In genomic region chr7:125104011-125104410, GRCm38 (mm10) we compare ENCODE assay signal across 17 mouse cellular contexts.
DNase-seq lines count a peak whose midpoint lies in the region; ATAC-seq and TF ChIP-seq lines count a peak whose summit lies in the region.
"Had no signal": no experiment of that assay in that cellular context is flagged by ENCODE, and none has a peak within 500 bp of the region (broad histone marks: within the 10 kb centered on the region; RNA-seq: fewer than 3 reads in every experiment).

No protein-coding gene starts in this region.

- no peaks in the 10 kb centered on the region for H3K4me1 ChIP-seq in forebrain, postnatal 0 days (ENCODE audit: insufficient read depth)
- H3K4me1 ChIP-seq in forebrain, embryonic 10.5 days: no peaks in the 10 kb centered on the region
- H3K4me1 ChIP-seq in lung, embryonic 14.5 days (ENCODE audit: insufficient read depth): no peaks in the 10 kb centered on the region
- H3K4me1 ChIP-seq in stomach, postnatal 0 days (replicated peaks; ENCODE audit: control insufficient read depth, insufficient read depth): no peaks in the 10 kb centered on the region
- H3K4me1 ChIP-seq: hindbrain, embryonic 12.5 days had no signal

- H3K9me3 ChIP-seq in forebrain, postnatal 0 days (ENCODE audit: low read length): no peaks in the 10 kb centered on the region
- no peaks in the 10 kb centered on the region for H3K9me3 ChIP-seq in forebrain, embryonic 10.5 days
- no peaks in the 10 kb centered on the region for H3K9me3 ChIP-seq in lung, embryonic 14.5 days (ENCODE audit: low read depth, low read length)
- H3K9me3 ChIP-seq in stomach, postnatal 0 days (ENCODE audit: control insufficient read depth, low read length): no peaks in the 10 kb centered on the region
- H3K9me3 ChIP-seq: hindbrain, embryonic 12.5 days had no signal

- 45% methylated on average over 4 of the region's 4 CpGs for WGBS in forebrain, postnatal 0 days
- 83% methylated on average over 4 of the region's 4 CpGs for WGBS in forebrain, embryonic 10.5 days
- 75% methylated on average over 4 of the region's 4 CpGs for WGBS in lung, embryonic 14.5 days
- 64% methylated on average over 4 of the region's 4 CpGs for WGBS in stomach, postnatal 0 days

- no peaks in the 10 kb centered on the region for H3K36me3 ChIP-seq in forebrain, postnatal 0 days (ENCODE audit: insufficient read depth)
- no peaks in the 10 kb centered on the region for H3K36me3 ChIP-seq in forebrain, embryonic 10.5 days (replicated peaks)
- no peaks in the 10 kb centered on the region for H3K36me3 ChIP-seq in lung, embryonic 14.5 days (ENCODE audit: insufficient read depth)
- no peaks in the 10 kb centered on the region for H3K36me3 ChIP-seq in stomach, postnatal 0 days (ENCODE audit: control insufficient read depth, insufficient read depth, low read length)
- H3K36me3 ChIP-seq: hindbrain, embryonic 12.5 days had no signal

- H3K9ac ChIP-seq in forebrain, postnatal 0 days: no peak overlapping the region
- H3K9ac ChIP-seq in lung, embryonic 14.5 days: no peak overlapping the region
- no peak overlapping the region for H3K9ac ChIP-seq in stomach, postnatal 0 days (ENCODE audit: low read length)
- H3K9ac ChIP-seq: hindbrain, embryonic 12.5 days had no signal

- H3K27me3 ChIP-seq in forebrain, postnatal 0 days (ENCODE audit: insufficient read depth, low read length): no peaks in the 10 kb centered on the region; the same call in 1 of the 2 replicates
- H3K27me3 ChIP-seq in forebrain, embryonic 10.5 days (ENCODE audit: poor library complexity, severe bottlenecking): no peaks in the 10 kb centered on the region
- no peaks in the 10 kb centered on the region for H3K27me3 ChIP-seq in lung, embryonic 14.5 days (ENCODE audit: insufficient read depth, low read length)
- H3K27me3 ChIP-seq in stomach, postnatal 0 days (ENCODE audit: control insufficient read depth, insufficient read depth, low read length): no peaks in the 10 kb centered on the region
- H3K27me3 ChIP-seq: hindbrain, embryonic 12.5 days; Patski had no signal

- H3K4me3 ChIP-seq in forebrain, postnatal 0 days (ENCODE audit: low read depth, low read length): no peak overlapping the region
- no peak overlapping the region for H3K4me3 ChIP-seq in forebrain, embryonic 10.5 days
- H3K4me3 ChIP-seq in lung, embryonic 14.5 days (ENCODE audit: low read depth, low read length): no peak overlapping the region
- no peak overlapping the region for H3K4me3 ChIP-seq in stomach, postnatal 0 days (ENCODE audit: low read depth, low read length)
- H3K4me3 ChIP-seq: erythroblast, embryonic 14.5 days; hindbrain, embryonic 12.5 days had no signal

- H3K27ac ChIP-seq in forebrain, postnatal 0 days (ENCODE audit: low read depth, low read length): no peak overlapping the region
- no peak overlapping the region for H3K27ac ChIP-seq in forebrain, embryonic 10.5 days
- H3K27ac ChIP-seq in lung, embryonic 14.5 days (ENCODE audit: low read depth): no peak overlapping the region
- H3K27ac ChIP-seq in stomach, postnatal 0 days (replicated peaks): no peak overlapping the region
- H3K27ac ChIP-seq: hindbrain, embryonic 12.5 days had no signal

- H3K4me2 ChIP-seq in forebrain, postnatal 0 days (ENCODE audit: low read depth): no peak overlapping the region
- H3K4me2 ChIP-seq in lung, embryonic 14.5 days: no peak overlapping the region
- no peak overlapping the region for H3K4me2 ChIP-seq in stomach, postnatal 0 days (replicated peaks; ENCODE audit: low read depth)
- H3K4me2 ChIP-seq: heart, embryonic 11.5 days; hindbrain, embryonic 12.5 days had no signal

- no peak for ATAC-seq in forebrain, postnatal 0 days
- no peak for ATAC-seq in lung, embryonic 14.5 days (ENCODE audit: insufficient read depth)
- ATAC-seq in stomach, postnatal 0 days (ENCODE audit: low FRiP score, low TSS enrichment): no peak
- ATAC-seq: forebrain, embryonic 16.5 days; midbrain, embryonic 16.5 days; Patski had no signal

- peak; percentile 17 for DNase-seq in forebrain, postnatal 0 days
- DNase-seq in forebrain, embryonic 10.5 days (ENCODE audit: extremely low spot score, low spot score): no peak
- DNase-seq in lung, embryonic 14.5 days: peak; percentile 1
- DNase-seq in lung, postnatal 10 days: no peak
- peak; percentile 4 for DNase-seq in ZHBTc4 (ENCODE audit: low read depth, low spot score)
- no peak for DNase-seq in stomach, postnatal 0 days (ENCODE audit: low spot score)
- no peak for DNase-seq in liver
- DNase-seq: adrenal gland, postnatal 14 days; cerebellum, adult 9-11 months; heart, postnatal 10 days; lung, postnatal 14 days had no signal

- no peak; the same call in 1 of the 2 replicates for TF ChIP-seq CTCF in forebrain, postnatal 0 days (IDR thresholded peaks at IDR 0.05; ENCODE audit: low read depth)
- TF ChIP-seq CTCF in lung, embryonic 14.5 days (IDR thresholded peaks at IDR 0.05; ENCODE audit: low read depth): 0 out of 2 replicates have a peak, but pooled peaks have one; percentile 8
- peak; percentile 22 for TF ChIP-seq CTCF in stomach, postnatal 0 days (IDR thresholded peaks at IDR 0.05; ENCODE audit: low read depth)

- no peak for TF ChIP-seq EP300 in stomach, postnatal 0 days (optimal IDR thresholded peaks at IDR 0.05)

Comparison
In these comparisons a context has a peak if more than half of its experiments do, and no peak if none do; other contexts are left out.
1. DNase-seq: peak in forebrain, postnatal 0 days (single experiment), lung, embryonic 14.5 days (single experiment) and ZHBTc4 (single experiment); none in forebrain, embryonic 10.5 days (single experiment), lung, postnatal 10 days (single experiment), stomach, postnatal 0 days (single experiment) and liver (single experiment).